Comparison of ENCODE assay signal across 10 mouse cellular contexts in genomic region chr12:83916884-83917283, GRCm38 (mm10). TPM values are rescaled to one million over a fixed set of nuclear protein-coding genes. Genes with fewer than 3 reads are reported as not detected.
DNase-seq lines count a peak whose midpoint lies in the region; ATAC-seq lines count a peak whose summit lies in the region.
"Had no signal": no experiment of that assay in that cellular context is flagged by ENCODE, and none has a peak within 500 bp of the region (broad histone marks: within the 10 kb centered on the region; RNA-seq: fewer than 3 reads in every experiment).

No protein-coding gene starts in this region.

- H3K36me3 ChIP-seq in embryonic facial prominence, embryonic 13.5 days: peaks cover 5% of the 10 kb centered on the region; the same call in 1 of the 2 replicates
- peaks cover 28% of the 10 kb centered on the region for H3K36me3 ChIP-seq in embryonic facial prominence, embryonic 10.5 days (replicated peaks)

- 77% methylated on average over 9 of the region's 9 CpGs for WGBS in embryonic facial prominence, embryonic 13.5 days
- 81% methylated on average over 9 of the region's 9 CpGs for WGBS in embryonic facial prominence, embryonic 10.5 days

- no peaks in the 10 kb centered on the region for H3K27me3 ChIP-seq in embryonic facial prominence, embryonic 13.5 days
- H3K27me3 ChIP-seq in embryonic facial prominence, embryonic 10.5 days (replicated peaks; ENCODE audit: low read depth, poor library complexity, severe bottlenecking): no peaks in the 10 kb centered on the region

- H3K4me1 ChIP-seq in embryonic facial prominence, embryonic 13.5 days: peaks cover 30% of the 10 kb centered on the region
- peaks cover 13% of the 10 kb centered on the region for H3K4me1 ChIP-seq in embryonic facial prominence, embryonic 10.5 days

- no peak for DNase-seq in embryonic facial prominence, embryonic 10.5 days (ENCODE audit: low spot score)
- peak; percentile 42 to 65 for DNase-seq in cerebellum, adult 18-20 months
- peak; percentile 52 for DNase-seq in heart, adult 8-10 months (ENCODE audit: low spot score)
- DNase-seq in kidney, postnatal 4 days: peak; percentile 59 to 67
- DNase-seq in thymus, postnatal 14 days: no peak
- DNase-seq in c-Kit-positive CD71-positive TER-119-positive erythroid progenitor cells, embryonic 14.5 days (ENCODE audit: low spot score): no peak
- no peak for DNase-seq in spleen, postnatal 14 days (ENCODE audit: low spot score in 2 of 2)
- DNase-seq: gastrocnemius, postnatal 14 days had no signal

- H3K4me2 ChIP-seq in embryonic facial prominence, embryonic 13.5 days: no peak overlapping the region

- H3K9me3 ChIP-seq in embryonic facial prominence, embryonic 13.5 days: no peaks in the 10 kb centered on the region
- no peaks in the 10 kb centered on the region for H3K9me3 ChIP-seq in embryonic facial prominence, embryonic 10.5 days

- ATAC-seq in embryonic facial prominence, embryonic 13.5 days (ENCODE audit: insufficient number of reproducible peaks, insufficient read depth, low FRiP score, low TSS enrichment, low read depth): no peak

- no peak overlapping the region for H3K4me3 ChIP-seq in embryonic facial prominence, embryonic 13.5 days
- no peak overlapping the region for H3K4me3 ChIP-seq in embryonic facial prominence, embryonic 10.5 days

- no peak overlapping the region for H3K9ac ChIP-seq in embryonic facial prominence, embryonic 13.5 days

- H3K27ac ChIP-seq in embryonic facial prominence, embryonic 13.5 days: peak overlapping the region; percentile 28; the same call in 1 of the 2 replicates
- H3K27ac ChIP-seq in embryonic facial prominence, embryonic 10.5 days (replicated peaks): no peak overlapping the region
- H3K27ac ChIP-seq: macrophage had no signal

RNA-seq across cellular contexts. Expression of gene Numb, which starts 4.8 kb away (rescaled TPM):
- polyA plus RNA-seq in embryonic facial prominence, embryonic 13.5 days (2015; fragmentation: Nextera tagmentation; extraction: Ambion mirVana): 33.1 and 34.9 TPM in 2 replicates
- 39.3 and 41.9 TPM in 2 replicates for polyA plus RNA-seq in embryonic facial prominence, embryonic 10.5 days (2016; fragmentation: Nextera tagmentation; extraction: Ambion mirVana)
- total RNA-seq in heart, adult 8-10 months (2022): 10 to 100 TPM; 27.6 to 36.5 (median 29.3) TPM

RNA-seq across cellular contexts. Expression of gene Riox1, which starts 33.5 kb away (rescaled TPM):
- polyA plus RNA-seq in embryonic facial prominence, embryonic 13.5 days (2015; fragmentation: Nextera tagmentation; extraction: Ambion mirVana): 12.8 and 15.1 TPM in 2 replicates
- polyA plus RNA-seq in embryonic facial prominence, embryonic 10.5 days (2016; fragmentation: Nextera tagmentation; extraction: Ambion mirVana): 15.9 and 16.8 TPM in 2 replicates
- total RNA-seq in heart, adult 8-10 months (2022): 1 to 10 TPM; 4.3 to 5.9 (median 4.7) TPM

Comparison
In these comparisons a context has a peak if more than half of its experiments do, and no peak if none do; other contexts are left out.
1. DNase-seq: peak in cerebellum, adult 18-20 months (2 of 2), heart, adult 8-10 months (single experiment) and kidney, postnatal 4 days (2 of 2); none in embryonic facial prominence, embryonic 10.5 days (single experiment), thymus, postnatal 14 days (single experiment), c-Kit-positive CD71-positive TER-119-positive erythroid progenitor cells, embryonic 14.5 days (single experiment) and spleen, postnatal 14 days (0 of 2).